Mouse (Mus musculus): ENCODE results near the gene Trio.

GRCm38 (mm10) chr15:27873747-27874320, 151.8 kb downstream of the Trio start:
- TF ChIP-seq POLR2A (IDR thresholded peaks at IDR 0.05; ENCODE audit: low read depth, low read length) (no peak), CTCF (IDR thresholded peaks at IDR 0.05; ENCODE audit: extremely low read depth, insufficient read depth, insufficient read length, insufficient replicate concordance) (no peak)
